Mouse (Mus musculus) liver, embryonic 14.5 days (tissue): Measurements from ENCODE around the gene Wbp2.

Experiments used
- CTCF ChIP-seq: IDR thresholded peaks from 2 replicates; pipeline ENCODE4 v1.5.1; 2016; ENCODE audit warnings: antibody characterized with exemption, low read depth, control low read depth
- EP300 ChIP-seq: IDR thresholded peaks from 2 replicates; pipeline ENCODE4 v1.6.1; 2016; ENCODE audit warnings: antibody characterized with exemption, low read depth

GRCm38 (mm10) chr11:116076266-116076540, 10.6 kb downstream of the Wbp2 start:
- TF ChIP-seq CTCF (0 out of 2 replicates have a peak, but pooled peaks have one; percentile 30), EP300 (no peak)
